Mouse (Mus musculus) cerebellum, adult 9-11 months (tissue): ENCODE measurements around the gene Comp.

Experiments used
- DNase-seq: peaks from one replicate; pipeline ENCODE4 v3.0.0; 2022

Gene Comp

GRCm38 (mm10) chr8:70353194-70353817 lies 20.1 kb upstream of the Comp start, which contains the start of gene Upf1:
TSS of gene Upf1 (minus strand) at chr8:70353278.
- DNase-seq = peak; percentile 100

- DNase-seq = no peak
Observed at GRCm38 (mm10) chr8:70354004-70354403, 19.4 kb upstream of the Comp start.

- no peak for DNase-seq
Observed at GRCm38 (mm10) chr8:70356111-70356510, 17.2 kb upstream of the Comp start.

GRCm38 (mm10) chr8:70359411-70359810 lies 13.9 kb upstream of the Comp start:
- no peak for DNase-seq

GRCm38 (mm10) chr8:70360769-70361168 lies 12.6 kb upstream of the Comp start:
- no peak for DNase-seq

- no peak for DNase-seq
Observed at GRCm38 (mm10) chr8:70361484-70362032, 11.8 kb upstream of the Comp start.

GRCm38 (mm10) chr8:70364066-70364465 lies 9.3 kb upstream of the Comp start:
- no peak for DNase-seq

- DNase-seq = no peak
Observed at GRCm38 (mm10) chr8:70366588-70366987, 6.8 kb upstream of the Comp start.

- no peak for DNase-seq
Observed at GRCm38 (mm10) chr8:70370476-70370875, 2.9 kb upstream of the Comp start.

GRCm38 (mm10) chr8:70371951-70372350 lies 1.4 kb upstream of the Comp start:
- DNase-seq = no peak

- DNase-seq = peak; percentile 94
Observed at GRCm38 (mm10) chr8:70374318-70374927, 1.1 kb downstream of the Comp start.

GRCm38 (mm10) chr8:70375212-70375859 lies 2.0 kb downstream of the Comp start:
- DNase-seq = no peak

GRCm38 (mm10) chr8:70376275-70376741 lies 3.0 kb downstream of the Comp start:
- peak; percentile 55 for DNase-seq

GRCm38 (mm10) chr8:70377049-70377448 lies 3.7 kb downstream of the Comp start:
- no peak for DNase-seq

GRCm38 (mm10) chr8:70380069-70380468 lies 6.7 kb downstream of the Comp start:
- peak; percentile 73 for DNase-seq

GRCm38 (mm10) chr8:70383287-70383686 lies 9.9 kb downstream of the Comp start:
- peak; percentile 83 for DNase-seq

GRCm38 (mm10) chr8:70389678-70390077 lies 16.3 kb downstream of the Comp start:
- DNase-seq = peak; percentile 66

- no peak for DNase-seq
Observed at GRCm38 (mm10) chr8:70393087-70393486, 19.7 kb downstream of the Comp start.

- peak; percentile 65 for DNase-seq
Observed at GRCm38 (mm10) chr8:70394269-70394998, 21.1 kb downstream of the Comp start.

- peak; percentile 96 for DNase-seq
Observed at GRCm38 (mm10) chr8:70395649-70396048, 22.3 kb downstream of the Comp start.

GRCm38 (mm10) chr8:70396184-70396583 lies 22.8 kb downstream of the Comp start:
- DNase-seq = peak; percentile 64

GRCm38 (mm10) chr8:70397611-70398563 lies 24.5 kb downstream of the Comp start:
- DNase-seq = peak; percentile 96
